Mouse (Mus musculus): ENCODE results near the gene Il18r1. TPM values are rescaled to one million over a fixed set of nuclear protein-coding genes. Genes with fewer than 3 reads are reported as not detected.

Il18r1 gene
- polyA plus RNA-seq, 1 experiment from 2014 or later, result not detected

DNA sequence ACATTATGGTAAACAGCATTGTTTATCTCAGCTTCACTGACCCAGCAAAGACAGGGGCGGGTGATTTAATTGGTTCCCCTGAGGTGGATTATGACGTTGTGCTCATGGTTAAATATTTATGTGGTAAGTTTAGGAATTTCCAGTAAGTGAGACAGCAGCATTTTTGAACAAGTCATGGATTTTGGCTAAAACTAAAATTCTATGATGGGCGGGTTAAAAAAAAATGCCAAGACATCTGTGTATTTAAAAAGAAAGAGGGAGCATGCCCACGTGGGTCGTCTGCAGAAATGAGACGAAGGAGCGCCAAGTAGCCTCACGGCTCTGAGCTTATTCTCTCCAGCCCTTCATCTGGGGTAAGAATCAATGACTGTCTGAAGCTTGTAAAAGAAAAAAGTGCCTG is 25.8 kb upstream of the Il18r1 start:
- Histone ChIP-seq H3K4me1 (0 out of 2 replicates have a peak, but pooled peaks cover 3% of the 10 kb centered on the region), H3K27ac (no peak overlapping the region), H3K9me3 (no peaks in the 10 kb centered on the region), H3K4me3 (no peak overlapping the region), H3K27me3 (no peaks in the 10 kb centered on the region), H3K36me3 (no peaks in the 10 kb centered on the region), H3K4me2 (replicated peaks) (no peak overlapping the region), H3K9ac (no peak overlapping the region)
- no peak for ATAC-seq (ENCODE audit: insufficient number of reproducible peaks, insufficient read depth, low FRiP score, low TSS enrichment)
- WGBS, result 69% methylated on average over 8 of the region's 8 CpGs

DNA sequence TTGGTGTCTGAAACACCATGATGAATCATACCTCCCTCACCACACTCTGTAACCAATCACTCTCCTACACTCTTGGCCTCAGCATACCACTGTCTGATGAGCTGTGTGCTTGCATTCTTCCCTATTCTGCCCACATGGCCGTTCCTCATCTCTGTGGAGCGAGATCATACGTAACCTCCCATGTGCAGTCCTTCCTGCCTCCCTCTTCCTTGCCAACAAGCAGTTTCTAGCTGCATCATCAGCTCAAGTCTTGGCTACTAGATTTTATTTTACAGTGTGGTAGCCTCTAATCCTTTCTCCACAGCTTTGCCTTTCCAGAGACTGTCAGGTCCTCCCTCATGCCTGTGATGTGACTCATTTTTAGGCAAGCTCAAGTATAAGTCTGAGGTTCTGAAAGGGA is 20.6 kb upstream of the Il18r1 start:
- no peak overlapping the region for H3K9ac ChIP-seq
- no peaks in the 10 kb centered on the region for H3K4me1 ChIP-seq
- H3K4me2 ChIP-seq (replicated peaks), result no peak overlapping the region
- H3K27ac ChIP-seq, result no peak overlapping the region
- H3K36me3 ChIP-seq, result no peaks in the 10 kb centered on the region
- H3K27me3 ChIP-seq, result no peaks in the 10 kb centered on the region
- H3K4me3 ChIP-seq, result no peak overlapping the region
- ATAC-seq (ENCODE audit: insufficient number of reproducible peaks, insufficient read depth, low FRiP score, low TSS enrichment), result no peak
- no peaks in the 10 kb centered on the region for H3K9me3 ChIP-seq
- 93% methylated on average over 3 of the region's 3 CpGs for WGBS

DNA sequence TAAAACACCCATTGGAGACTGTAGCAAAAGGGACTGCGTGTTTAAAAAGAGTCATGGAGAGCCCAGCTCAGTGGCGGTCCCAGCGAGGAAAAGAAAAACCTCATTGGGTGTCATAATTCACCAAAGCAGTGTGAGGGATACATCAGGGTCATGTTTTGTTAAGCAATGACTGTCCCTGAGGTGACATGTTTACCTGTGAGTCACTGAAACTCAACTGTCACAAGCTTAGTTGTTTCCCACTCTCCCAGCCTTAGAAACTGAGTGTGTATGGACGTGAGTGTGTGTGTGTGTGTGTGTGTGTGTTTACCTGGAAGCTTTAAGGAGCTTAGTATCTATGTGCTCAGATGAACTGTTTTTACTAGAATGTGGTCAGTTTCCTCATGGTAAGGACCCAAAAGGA is 2.0 kb downstream of the Il18r1 start:
- H3K27me3 ChIP-seq, result peaks cover 4% of the 10 kb centered on the region; the same call in 1 of the 2 replicates
- no peak overlapping the region for H3K4me2 ChIP-seq (replicated peaks)
- H3K9ac ChIP-seq, result no peak overlapping the region
- no peaks in the 10 kb centered on the region for H3K4me1 ChIP-seq
- no peak for ATAC-seq (ENCODE audit: insufficient number of reproducible peaks, insufficient read depth, low FRiP score, low TSS enrichment)
- H3K27ac ChIP-seq, result no peak overlapping the region
- 84% methylated on average over 4 of the region's 4 CpGs for WGBS
- no peaks in the 10 kb centered on the region for H3K36me3 ChIP-seq
- no peaks in the 10 kb centered on the region for H3K9me3 ChIP-seq
- H3K4me3 ChIP-seq, result no peak overlapping the region

DNA sequence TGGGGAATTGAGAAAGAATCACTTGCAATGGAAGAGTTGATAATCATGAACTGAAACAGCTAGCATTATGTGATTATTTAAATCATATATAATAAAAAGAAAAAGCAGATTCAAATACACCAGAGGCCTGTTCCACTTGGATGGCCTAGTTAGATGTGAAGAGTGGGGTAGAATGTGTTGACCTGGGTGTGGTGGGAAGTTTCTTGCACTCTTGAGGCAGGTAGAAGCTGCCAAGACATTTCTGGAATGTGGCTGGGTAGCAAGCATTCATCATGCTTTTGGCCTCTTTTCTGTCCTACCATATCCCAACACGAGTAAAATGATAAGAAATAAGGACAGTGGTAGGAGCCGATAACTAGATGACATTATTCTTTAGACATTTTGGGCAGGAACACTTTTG is 3.5 kb downstream of the Il18r1 start:
- Histone ChIP-seq H3K9me3 (no peaks in the 10 kb centered on the region), H3K27ac (no peak overlapping the region), H3K27me3 (peaks cover 4% of the 10 kb centered on the region; the same call in 1 of the 2 replicates), H3K9ac (no peak overlapping the region), H3K4me2 (replicated peaks) (no peak overlapping the region), H3K4me1 (no peaks in the 10 kb centered on the region), H3K4me3 (no peak overlapping the region), H3K36me3 (no peaks in the 10 kb centered on the region)
- no peak for ATAC-seq (ENCODE audit: insufficient number of reproducible peaks, insufficient read depth, low FRiP score, low TSS enrichment)
- WGBS, result 82% methylated on average over 2 of the region's 2 CpGs

DNA sequence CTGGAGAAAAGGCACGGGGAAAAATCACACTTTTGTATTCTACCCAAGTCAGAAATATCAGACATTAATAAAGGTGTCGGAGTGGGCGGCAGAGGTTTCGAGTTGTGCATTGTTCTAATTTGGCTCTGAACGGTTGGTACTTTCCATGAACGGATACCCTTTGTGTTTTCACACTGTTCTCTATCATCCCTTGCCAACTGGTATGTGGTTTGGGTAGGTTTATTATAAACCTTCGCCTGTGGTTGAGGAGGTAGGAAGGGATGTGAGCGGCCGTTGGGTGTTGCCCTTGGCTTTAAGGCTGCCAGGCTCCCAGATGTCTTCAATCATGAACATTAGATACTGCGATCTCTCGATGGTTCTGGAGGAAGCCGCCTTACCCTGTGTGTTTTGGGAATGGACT is 4.5 kb downstream of the Il18r1 start:
- no peak overlapping the region for H3K4me3 ChIP-seq
- H3K27me3 ChIP-seq, result peaks cover 4% of the 10 kb centered on the region; the same call in 1 of the 2 replicates
- 83% methylated on average over 12 of the region's 12 CpGs for WGBS
- no peaks in the 10 kb centered on the region for H3K36me3 ChIP-seq
- H3K9me3 ChIP-seq, result no peaks in the 10 kb centered on the region
- no peak overlapping the region for H3K27ac ChIP-seq
- no peak overlapping the region for H3K4me2 ChIP-seq (replicated peaks)
- no peaks in the 10 kb centered on the region for H3K4me1 ChIP-seq
- H3K9ac ChIP-seq, result no peak overlapping the region
- ATAC-seq (ENCODE audit: insufficient number of reproducible peaks, insufficient read depth, low FRiP score, low TSS enrichment), result no peak

DNA sequence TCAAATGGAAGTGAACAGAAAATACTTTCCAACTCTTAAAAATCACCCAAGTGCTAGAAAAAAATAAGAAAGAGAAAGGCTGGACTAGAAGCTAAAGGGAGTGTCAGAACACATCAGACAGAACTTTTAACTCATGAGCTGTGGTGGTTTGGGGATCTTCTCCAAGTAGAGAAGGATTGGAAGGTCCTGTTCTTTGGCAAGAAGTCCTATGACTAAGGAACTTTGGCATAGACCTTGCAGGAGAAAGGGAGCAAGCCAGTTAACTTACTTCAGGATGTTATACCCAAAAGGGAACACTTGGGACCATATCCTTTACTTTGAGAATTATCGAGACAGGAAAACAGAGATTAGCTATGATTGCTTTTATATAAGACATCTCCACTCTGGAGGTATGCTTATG is 7.0 kb downstream of the Il18r1 start:
- no peaks in the 10 kb centered on the region for H3K9me3 ChIP-seq
- ATAC-seq (ENCODE audit: insufficient number of reproducible peaks, insufficient read depth, low FRiP score, low TSS enrichment), result no peak
- no peaks in the 10 kb centered on the region for H3K4me1 ChIP-seq
- WGBS, result 86% methylated on average over 1 of the region's 1 CpGs
- no peaks in the 10 kb centered on the region for H3K27me3 ChIP-seq
- no peak overlapping the region for H3K4me3 ChIP-seq
- no peak overlapping the region for H3K9ac ChIP-seq
- H3K27ac ChIP-seq, result no peak overlapping the region
- no peak overlapping the region for H3K4me2 ChIP-seq (replicated peaks)
- no peaks in the 10 kb centered on the region for H3K36me3 ChIP-seq

DNA sequence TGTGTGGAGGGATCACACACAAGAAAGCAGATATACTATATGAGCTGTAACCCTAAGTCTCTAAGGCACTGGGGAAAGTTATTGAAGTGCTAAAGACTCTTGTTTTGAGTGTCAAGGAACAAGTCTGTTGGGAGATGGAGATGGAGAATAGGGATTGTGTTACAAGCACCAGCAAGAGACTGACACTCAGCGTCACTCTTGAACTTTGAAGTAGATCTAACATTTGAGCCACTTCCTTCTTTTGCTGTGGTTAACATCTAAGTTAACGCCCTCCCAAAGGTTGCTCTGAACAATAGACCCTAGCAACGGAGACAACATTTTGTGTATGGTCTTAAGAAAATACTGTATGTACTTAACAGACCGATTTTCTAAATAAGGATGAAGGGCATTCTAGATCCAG is 8.3 kb downstream of the Il18r1 start:
- 75% methylated on average over 4 of the region's 4 CpGs for WGBS
- no peak overlapping the region for H3K27ac ChIP-seq
- no peaks in the 10 kb centered on the region for H3K36me3 ChIP-seq
- H3K4me2 ChIP-seq (replicated peaks), result no peak overlapping the region
- ATAC-seq (ENCODE audit: insufficient number of reproducible peaks, insufficient read depth, low FRiP score, low TSS enrichment), result no peak
- no peak overlapping the region for H3K9ac ChIP-seq
- H3K4me3 ChIP-seq, result no peak overlapping the region
- no peaks in the 10 kb centered on the region for H3K4me1 ChIP-seq
- H3K27me3 ChIP-seq, result no peaks in the 10 kb centered on the region
- H3K9me3 ChIP-seq, result no peaks in the 10 kb centered on the region

DNA sequence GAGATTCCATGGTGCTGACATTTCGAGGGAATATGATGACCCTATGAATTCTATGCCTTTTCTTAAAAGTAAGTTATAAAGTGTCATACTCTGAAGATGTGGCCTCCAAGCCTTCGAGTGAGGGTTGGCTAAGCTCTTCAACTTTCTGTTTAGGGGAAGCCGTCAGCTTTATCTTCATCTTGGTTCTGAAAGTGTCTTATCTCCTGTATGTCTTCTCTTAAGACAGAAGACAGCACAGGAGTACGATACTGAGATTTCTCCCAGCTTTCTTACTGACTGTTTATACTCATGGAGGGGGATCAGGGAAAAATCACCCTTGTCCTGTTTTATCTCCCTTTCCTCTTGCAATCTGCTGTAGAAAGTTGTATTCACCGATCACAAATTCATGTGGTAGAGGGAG is 9.0 kb downstream of the Il18r1 start:
- 92% methylated on average over 5 of the region's 5 CpGs for WGBS
- H3K27me3 ChIP-seq, result no peaks in the 10 kb centered on the region
- no peak overlapping the region for H3K27ac ChIP-seq
- H3K4me1 ChIP-seq, result no peaks in the 10 kb centered on the region
- no peak for ATAC-seq (ENCODE audit: insufficient number of reproducible peaks, insufficient read depth, low FRiP score, low TSS enrichment)
- no peaks in the 10 kb centered on the region for H3K36me3 ChIP-seq
- no peaks in the 10 kb centered on the region for H3K9me3 ChIP-seq
- H3K4me3 ChIP-seq, result no peak overlapping the region
- H3K9ac ChIP-seq, result no peak overlapping the region
- H3K4me2 ChIP-seq (replicated peaks), result no peak overlapping the region

DNA sequence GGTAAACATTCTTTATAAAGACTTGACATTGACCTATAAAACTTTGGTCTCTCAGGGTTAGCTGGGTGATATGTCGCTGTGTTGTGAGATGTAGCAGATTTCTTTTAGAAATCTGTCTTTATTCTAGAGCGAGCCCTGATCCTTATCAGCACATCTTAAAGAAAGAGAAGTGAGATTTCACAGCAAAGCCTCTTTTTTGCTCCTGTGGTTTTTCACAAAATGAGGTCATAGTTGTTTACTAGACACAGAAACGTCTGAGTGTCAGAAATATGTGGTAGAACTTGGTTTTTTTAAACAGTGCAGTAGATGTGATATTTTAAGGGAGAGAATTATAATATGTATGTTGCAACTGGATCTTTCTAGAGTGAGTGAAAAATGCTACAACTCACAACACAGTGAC is 10.3 kb downstream of the Il18r1 start:
- Histone ChIP-seq H3K4me1 (no peaks in the 10 kb centered on the region), H3K36me3 (no peaks in the 10 kb centered on the region), H3K27ac (no peak overlapping the region), H3K9me3 (no peaks in the 10 kb centered on the region), H3K27me3 (no peaks in the 10 kb centered on the region), H3K4me2 (replicated peaks) (no peak overlapping the region), H3K9ac (no peak overlapping the region), H3K4me3 (no peak overlapping the region)
- ATAC-seq (ENCODE audit: insufficient number of reproducible peaks, insufficient read depth, low FRiP score, low TSS enrichment), result no peak
- 62% methylated on average over 3 of the region's 3 CpGs for WGBS

DNA sequence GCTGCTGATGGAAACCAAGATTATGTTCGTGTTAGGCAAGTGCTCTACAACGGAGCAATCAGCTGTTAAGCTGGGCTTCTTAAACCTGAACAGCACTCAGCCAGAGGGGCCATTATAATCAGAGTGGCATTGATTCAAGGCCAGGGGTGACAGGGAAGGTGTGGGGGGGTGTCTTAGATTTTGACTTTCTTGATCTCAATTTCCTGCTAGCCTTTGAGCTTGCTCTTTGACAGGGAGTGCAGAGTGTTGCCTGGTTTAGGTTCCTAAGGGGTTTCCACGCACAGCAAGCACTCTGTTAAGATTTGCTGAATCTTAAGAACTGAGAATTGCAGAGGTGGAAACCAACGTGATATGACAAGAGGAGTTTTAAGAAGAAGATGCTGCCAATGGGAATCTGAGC is 11.4 kb downstream of the Il18r1 start:
- no peak for ATAC-seq (ENCODE audit: insufficient number of reproducible peaks, insufficient read depth, low FRiP score, low TSS enrichment)
- H3K27ac ChIP-seq, result no peak overlapping the region
- WGBS, result 63% methylated on average over 4 of the region's 4 CpGs

DNA sequence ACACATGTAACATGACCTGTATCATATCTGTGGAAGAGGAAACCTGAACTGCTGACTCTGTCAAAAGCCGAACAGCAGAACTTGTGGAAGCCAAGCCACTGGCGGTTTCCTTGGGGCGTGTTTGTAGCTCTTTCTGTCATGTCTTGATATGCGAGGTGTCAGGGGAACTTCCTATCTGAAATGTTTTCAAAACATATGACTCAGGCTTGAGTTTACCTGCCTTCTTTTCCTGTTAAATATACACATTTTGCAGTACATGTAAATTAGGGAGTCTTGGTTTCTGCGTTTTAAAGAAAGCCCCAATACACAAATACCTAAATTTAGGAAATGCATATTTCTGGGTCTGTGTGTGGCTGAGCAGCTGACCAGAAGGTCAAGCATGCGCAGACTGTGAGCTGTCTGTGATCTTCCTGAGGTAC is 14.2 kb downstream of the Il18r1 start:
- no peak for ATAC-seq (ENCODE audit: insufficient number of reproducible peaks, insufficient read depth, low FRiP score, low TSS enrichment)
- Histone ChIP-seq H3K27ac (no peak overlapping the region), H3K9me3 (no peaks in the 10 kb centered on the region), H3K36me3 (no peaks in the 10 kb centered on the region), H3K27me3 (no peaks in the 10 kb centered on the region), H3K4me3 (no peak overlapping the region), H3K4me2 (replicated peaks) (no peak overlapping the region), H3K9ac (no peak overlapping the region), H3K4me1 (no peaks in the 10 kb centered on the region)
- 74% methylated on average over 6 of the region's 6 CpGs for WGBS

More for the DNA sequence above, 11.4 kb downstream of the Il18r1 start:
- Histone ChIP-seq H3K36me3 (no peaks in the 10 kb centered on the region), H3K9me3 (no peaks in the 10 kb centered on the region), H3K4me1 (no peaks in the 10 kb centered on the region), H3K4me3 (no peak overlapping the region), H3K27me3 (no peaks in the 10 kb centered on the region), H3K4me2 (replicated peaks) (no peak overlapping the region), H3K9ac (no peak overlapping the region)

DNA sequence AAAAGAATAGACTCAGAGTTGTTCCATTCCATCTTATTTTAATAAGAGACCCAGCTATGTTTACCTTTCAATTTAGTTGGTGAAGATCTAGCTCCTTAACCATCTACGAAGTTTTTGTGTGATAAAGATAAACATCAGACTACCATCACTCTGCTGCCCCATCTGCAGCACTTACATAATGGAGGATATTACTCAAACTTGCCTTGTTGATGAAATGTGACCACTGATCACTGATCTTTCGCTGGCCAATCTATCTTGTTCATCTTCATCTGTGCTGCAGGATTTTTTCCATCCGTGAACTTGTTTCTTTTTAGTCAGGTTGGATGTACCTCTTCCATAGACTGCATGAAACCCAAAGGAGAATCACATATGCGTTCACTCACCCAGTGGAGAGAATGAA is 29.2 kb downstream of the Il18r1 start:
- no peak for ATAC-seq (ENCODE audit: insufficient number of reproducible peaks, insufficient read depth, low FRiP score, low TSS enrichment)
- H3K27me3 ChIP-seq, result no peaks in the 10 kb centered on the region
- H3K4me3 ChIP-seq, result no peak overlapping the region
- H3K9me3 ChIP-seq, result no peaks in the 10 kb centered on the region
- H3K4me2 ChIP-seq (replicated peaks), result no peak overlapping the region
- no peaks in the 10 kb centered on the region for H3K36me3 ChIP-seq
- H3K27ac ChIP-seq, result no peak overlapping the region
- no peaks in the 10 kb centered on the region for H3K4me1 ChIP-seq
- no peak overlapping the region for H3K9ac ChIP-seq
- 84% methylated on average over 4 of the region's 4 CpGs for WGBS

DNA sequence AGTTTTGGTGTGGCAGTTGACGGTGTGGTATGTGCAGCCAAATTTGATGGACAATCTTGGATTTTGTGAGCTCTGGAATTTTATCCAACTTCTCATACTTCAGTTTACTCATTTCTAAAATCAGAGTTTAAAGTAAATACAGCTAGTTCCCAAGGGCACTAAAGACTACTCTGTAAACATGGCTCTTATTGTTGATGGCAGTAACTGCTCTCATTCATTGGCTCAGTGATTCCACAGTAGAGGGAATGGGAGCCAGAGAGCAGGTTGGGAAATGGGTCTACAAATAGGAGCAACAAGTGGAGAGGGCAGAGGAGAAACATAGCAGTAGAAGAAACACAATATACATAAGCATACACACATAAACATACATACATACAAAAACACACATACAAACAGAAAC is 34.4 kb downstream of the Il18r1 start:
- Histone ChIP-seq H3K4me2 (replicated peaks) (no peak overlapping the region), H3K36me3 (no peaks in the 10 kb centered on the region), H3K4me1 (no peaks in the 10 kb centered on the region), H3K27ac (no peak overlapping the region), H3K4me3 (no peak overlapping the region), H3K9me3 (no peaks in the 10 kb centered on the region), H3K27me3 (no peaks in the 10 kb centered on the region), H3K9ac (no peak overlapping the region)
- 93% methylated on average over 1 of the region's 1 CpGs for WGBS
- ATAC-seq (ENCODE audit: insufficient number of reproducible peaks, insufficient read depth, low FRiP score, low TSS enrichment), result no peak

All from embryonic facial prominence, embryonic 12.5 days (tissue).